Mouse (Mus musculus) heart, adult 2 months (tissue): ENCODE results near the gene Hba-x. TPM values are rescaled to one million over a fixed set of nuclear protein-coding genes. Genes with fewer than 3 reads are reported as not detected.

ENCODE experiments used
- DNase-seq, 2 experiments: peaks; one replicate each; pipeline ENCODE4 v3.0.0; 2021
- H3K27ac ChIP-seq: fragments of 200-600 bp; 2 replicates; pipeline ENCODE4 v1.8.1; 2022
- H3K27me3 ChIP-seq: fragments of 200-500 bp; 2 replicates; pipeline ENCODE4 v1.6.1; 2012; ENCODE audit warnings: mild to moderate bottlenecking, low read length, inconsistent platforms, mixed read lengths; ENCODE audit not compliant: control insufficient read depth, insufficient read depth
- H3K36me3 ChIP-seq: fragments of 200-500 bp; 2 replicates; pipeline ENCODE4 v1.6.1; 2012; ENCODE audit warnings: low read length, inconsistent platforms; ENCODE audit not compliant: control insufficient read depth, insufficient read depth
- H3K4me1 ChIP-seq: fragments of 200-500 bp; 2 replicates; pipeline ENCODE4 v1.6.1; 2011; ENCODE audit warnings: low read length; ENCODE audit not compliant: control insufficient read depth, insufficient read depth
- H3K4me3 ChIP-seq: fragments of 200-600 bp; 2 replicates; pipeline ENCODE4 v1.8.1; 2022
- H3K79me2 ChIP-seq: fragments of 200-500 bp; replicated peaks from 2 replicates; pipeline ENCODE4 v1.6.1; 2012; ENCODE audit warnings: mild to moderate bottlenecking, inconsistent platforms, low read length, moderate library complexity, mixed read lengths; ENCODE audit not compliant: control insufficient read depth, insufficient read depth
- H3K9ac ChIP-seq: fragments of 200-500 bp; 2 replicates; pipeline ENCODE4 v1.6.1; 2012; ENCODE audit warnings: low read depth, mild to moderate bottlenecking, control low read depth, inconsistent platforms, low read length, mixed read lengths
- CTCF ChIP-seq: fragments of 200-600 bp; IDR thresholded peaks from 2 replicates; pipeline ENCODE4 v1.8.1; 2022; ENCODE audit warnings: antibody characterized with exemption, mild to moderate bottlenecking, moderate library complexity
- EP300 ChIP-seq: fragments of 200-500 bp; IDR thresholded peaks from 2 replicates; pipeline ENCODE4 v1.6.1; 2011; ENCODE audit warnings: low read depth, low read length, control low read depth; ENCODE audit not compliant: insufficient read depth
- POLR2A ChIP-seq: fragments of 200-500 bp; IDR thresholded peaks from 2 replicates; pipeline ENCODE4 v1.6.1; 2011; ENCODE audit warnings: mild to moderate bottlenecking, low read depth, low read length, control low read depth; ENCODE audit not compliant: insufficient read depth
- WGBS: fragments of 180-500 bp; shearing (Covaris S2); methylation state at CpG from one replicate; pipeline ENCODE4 v1.1.7; 2018; 5-methylcytosine and 5-hydroxymethylcytosine counted together
- intact Hi-C: fragments of 180-260 bp; cut with DNase I; formaldehyde crosslinking; loops from one replicate; pipeline ENCODE4 v1.15.1; 2025
- polyA plus RNA-seq: library from polyadenylated mRNA; depleted of rRNA; stranded (reverse); fragments of >200 nt; gene quantifications from 2 replicates; pipeline ENCODE4 v1.2.3, GENCODE M21; 2012
- total RNA-seq, 2 experiments: library from RNA; stranded (reverse); gene quantifications; 2 replicates each; pipeline ENCODE4 v1.2.3; 2021

Hba-x gene
- total and polyA plus RNA-seq, 3 experiments, result not detected

DNA sequence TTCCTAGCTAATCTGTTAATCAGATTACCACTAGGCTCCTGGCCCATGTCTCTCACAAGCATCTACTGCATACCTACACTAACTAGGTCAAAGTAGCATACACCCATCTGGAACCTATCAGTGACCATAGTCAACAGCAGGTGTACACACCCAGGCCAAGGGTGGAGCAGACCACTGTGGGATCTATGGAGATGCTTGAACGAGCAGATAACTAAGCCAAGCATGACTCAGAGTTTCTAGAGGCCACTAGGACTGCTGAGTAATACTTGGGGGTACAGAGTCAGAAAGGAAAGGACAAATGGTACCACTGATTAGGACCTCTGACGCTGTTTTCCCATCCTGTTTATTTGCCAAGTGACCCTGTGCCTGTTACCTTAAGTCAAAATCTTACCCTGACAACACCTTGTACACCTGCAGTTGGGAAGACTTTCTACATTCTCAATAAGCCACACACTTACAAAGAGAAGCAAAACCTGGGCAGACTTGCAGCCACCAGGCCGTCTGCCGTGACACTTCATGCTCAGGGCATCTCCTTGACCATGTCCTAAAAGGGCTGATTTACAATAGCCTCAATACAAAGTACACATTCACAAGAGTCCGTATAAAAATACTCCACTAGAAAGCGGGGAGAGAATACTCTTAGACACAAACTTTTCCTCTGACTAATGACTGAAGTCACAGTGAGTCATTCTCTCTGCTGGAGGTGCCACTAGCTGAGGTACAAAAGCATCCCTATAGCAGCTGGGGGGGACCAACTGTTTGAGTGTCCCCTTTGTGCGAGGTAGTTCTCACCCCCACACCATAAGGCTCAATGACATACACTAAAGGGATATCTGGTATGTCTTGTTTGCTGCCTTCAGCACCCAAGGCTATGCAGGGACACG, 25.1 kb upstream of the Hba-x start:
- H3K27me3 ChIP-seq, result no peaks in the 10 kb centered on the region
- no peaks in the 10 kb centered on the region for H3K36me3 ChIP-seq
- no peak overlapping the region for H3K4me3 ChIP-seq
- no peak for DNase-seq
- intact Hi-C loops, result no loop called here
- no peak overlapping the region for H3K9ac ChIP-seq
- H3K79me2 ChIP-seq, result no peaks in the 10 kb centered on the region
- H3K27ac ChIP-seq, result no peak overlapping the region
- TF ChIP-seq POLR2A (no peak), EP300 (no peak), CTCF (no peak)
- 83% methylated on average over 8 of the region's 8 CpGs for WGBS
- no peaks in the 10 kb centered on the region for H3K4me1 ChIP-seq

DNA sequence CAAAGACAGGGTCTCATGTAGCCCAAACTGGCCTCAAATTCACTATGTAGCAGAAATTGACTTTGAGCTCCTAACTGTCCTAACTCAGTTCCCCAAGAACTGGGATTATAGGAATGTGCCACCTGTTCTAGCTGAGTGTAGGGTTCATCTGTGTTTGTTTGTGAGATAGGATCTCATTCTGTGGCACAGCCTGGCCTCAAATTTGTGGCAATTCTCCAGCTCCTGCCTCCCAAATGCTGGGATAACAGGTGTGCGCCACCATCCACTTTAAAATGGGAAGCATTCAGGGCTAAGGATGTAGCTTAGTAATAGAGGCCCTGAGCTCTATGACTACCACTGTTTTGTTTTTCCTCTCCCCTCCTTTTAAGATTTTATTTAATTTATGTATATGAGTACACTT, 23.1 kb upstream of the Hba-x start:
- H3K36me3 ChIP-seq, result no peaks in the 10 kb centered on the region
- H3K4me3 ChIP-seq, result no peak overlapping the region
- H3K27ac ChIP-seq, result no peak overlapping the region
- H3K4me1 ChIP-seq, result no peaks in the 10 kb centered on the region
- 100% methylated on average over 1 of the region's 1 CpGs for WGBS
- no peaks in the 10 kb centered on the region for H3K27me3 ChIP-seq
- no peaks in the 10 kb centered on the region; the same call in 1 of the 2 replicates for H3K79me2 ChIP-seq
- no peak for DNase-seq
- TF ChIP-seq CTCF, result no peak
- TF ChIP-seq POLR2A, result no peak
- TF ChIP-seq EP300, result no peak
- intact Hi-C loops, result no loop called here
- H3K9ac ChIP-seq, result no peak overlapping the region

DNA sequence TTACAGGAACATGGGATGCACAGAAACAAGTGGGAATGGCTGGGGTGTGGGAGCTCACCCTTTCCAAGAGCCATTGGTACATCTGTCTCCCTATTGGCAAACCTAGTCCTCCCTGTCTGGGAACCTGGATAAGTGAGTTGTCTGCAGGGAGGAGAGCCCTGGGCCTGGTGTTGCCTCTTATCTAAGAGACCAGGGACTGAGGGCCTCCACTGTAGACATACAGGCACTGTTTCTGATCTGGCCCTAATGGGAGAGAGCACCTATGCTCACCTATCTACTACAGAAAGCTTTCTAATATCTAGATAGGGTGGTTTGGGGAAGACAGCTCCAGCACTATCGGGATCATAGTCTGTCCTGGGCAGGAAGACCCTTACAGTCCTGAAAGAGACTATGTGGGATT, 20.1 kb upstream of the Hba-x start:
- Histone ChIP-seq H3K36me3 (no peaks in the 10 kb centered on the region), H3K79me2 (no peaks in the 10 kb centered on the region; the same call in 1 of the 2 replicates), H3K9ac (no peak overlapping the region), H3K4me3 (no peak overlapping the region), H3K27me3 (no peaks in the 10 kb centered on the region), H3K27ac (no peak overlapping the region), H3K4me1 (no peaks in the 10 kb centered on the region)
- DNase-seq, result no peak
- 100% methylated on average over 1 of the region's 1 CpGs for WGBS
- intact Hi-C loops, result no loop called here
- no peak for TF ChIP-seq EP300
- no peak for TF ChIP-seq POLR2A
- TF ChIP-seq CTCF, result no peak

GRCm38 (mm10) chr11:32256566-32256965, 19.6 kb upstream of the Hba-x start:
- no peaks in the 10 kb centered on the region for H3K27me3 ChIP-seq
- no peaks in the 10 kb centered on the region; the same call in 1 of the 2 replicates for H3K79me2 ChIP-seq
- no peak overlapping the region for H3K4me3 ChIP-seq
- intact Hi-C loops, result no loop called here
- TF ChIP-seq CTCF (no peak), POLR2A (no peak), EP300 (no peak)
- no peaks in the 10 kb centered on the region for H3K4me1 ChIP-seq
- no peaks in the 10 kb centered on the region for H3K36me3 ChIP-seq
- no peak for DNase-seq
- H3K27ac ChIP-seq, result no peak overlapping the region
- 89% methylated on average over 3 of the region's 3 CpGs for WGBS
- H3K9ac ChIP-seq, result no peak overlapping the region

DNA sequence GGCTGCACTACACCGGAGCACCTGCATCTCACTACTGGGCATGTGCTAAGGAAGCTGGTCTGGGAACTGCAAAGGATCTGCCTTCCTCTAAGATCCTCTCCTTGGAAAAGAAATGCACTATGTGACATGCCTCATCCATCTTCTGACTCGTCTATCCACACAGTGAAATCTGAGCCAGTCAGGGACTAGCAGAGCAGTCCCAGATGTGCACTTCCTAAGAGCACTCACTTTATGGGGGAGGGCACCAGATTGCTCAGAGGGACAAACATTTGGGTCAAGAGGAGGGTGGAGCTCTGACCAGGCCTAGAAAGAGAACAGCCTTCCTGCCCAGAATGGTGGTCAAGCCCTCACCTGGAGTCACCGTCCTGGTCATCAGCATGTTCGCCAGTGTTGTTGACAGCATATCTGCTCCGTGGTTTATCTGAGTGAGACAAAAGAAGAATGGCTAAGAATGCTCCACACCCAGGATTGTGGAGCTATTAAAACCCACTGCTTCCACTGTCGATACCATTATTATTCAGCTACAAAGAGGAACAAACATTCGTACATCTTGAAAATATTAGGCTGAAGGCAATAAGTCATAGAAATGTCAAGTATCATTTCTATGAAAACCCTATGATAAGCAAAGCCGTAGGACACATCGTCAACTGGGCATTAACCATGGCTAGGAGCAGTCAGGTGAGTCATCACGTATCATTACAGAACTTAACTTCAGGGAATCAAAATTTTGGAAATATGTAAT, 13.4 kb upstream of the Hba-x start:
- Histone ChIP-seq H3K36me3 (peaks cover 3% of the 10 kb centered on the region; the same call in 1 of the 2 replicates), H3K4me1 (peaks cover 1% of the 10 kb centered on the region; the same call in 1 of the 2 replicates), H3K4me3 (no peak overlapping the region), H3K27ac (no peak overlapping the region), H3K27me3 (no peaks in the 10 kb centered on the region), H3K9ac (no peak overlapping the region), H3K79me2 (peaks cover 7% of the 10 kb centered on the region)
- no peak for DNase-seq
- TF ChIP-seq CTCF (no peak), POLR2A (no peak), EP300 (no peak)
- intact Hi-C loops, result no loop called here
- 79% methylated on average over 10 of the region's 10 CpGs for WGBS
